Mouse (Mus musculus) forebrain, embryonic 11.5 days (tissue): ENCODE results near the gene Atad2b. TPM values are rescaled to one million over a fixed set of nuclear protein-coding genes. Genes with fewer than 3 reads are reported as not detected.
"Not testable (repeated sequence)": the region's sequence is repeated elsewhere in the genome, so short reads cannot be mapped to it uniquely, and the experiment has no call there.

Experiments
- ATAC-seq: fragments of 200-750 bp; cut with Nextera tagmentation; replicated peaks from 2 replicates; pipeline ENCODE4 v1.8.0; 2017; ENCODE audit warnings: moderate TSS enrichment; ENCODE audit not compliant: low FRiP score
- DNase-seq: peaks from one replicate; pipeline ENCODE4 v3.0.0-alpha.2; 2017; ENCODE audit warnings: low spot score
- H3K27ac ChIP-seq: fragments of 300-500 bp; sonication (generic); 2 replicates; pipeline ENCODE4 v1.5.1; 2014; ENCODE audit warnings: low read depth, low read length
- H3K27me3 ChIP-seq: fragments of 300-500 bp; sonication (generic); 2 replicates; pipeline ENCODE4 v1.6.1; 2014; ENCODE audit warnings: mild to moderate bottlenecking, low read length, mixed read lengths; ENCODE audit not compliant: control insufficient read depth, insufficient read depth
- H3K36me3 ChIP-seq: fragments of 300-500 bp; sonication (generic); 2 replicates; pipeline ENCODE4 v1.6.1; 2014; ENCODE audit warnings: mild to moderate bottlenecking, low read length, moderate library complexity, mixed read lengths; ENCODE audit not compliant: control insufficient read depth, insufficient read depth
- H3K4me1 ChIP-seq: fragments of 300-500 bp; sonication (generic); replicated peaks from 2 replicates; pipeline ENCODE4 v1.6.1; 2014; ENCODE audit warnings: low read length, mixed read lengths; ENCODE audit not compliant: control insufficient read depth, insufficient read depth
- H3K4me2 ChIP-seq: fragments of 300-500 bp; sonication (generic); 2 replicates; pipeline ENCODE4 v1.6.1; 2014; ENCODE audit warnings: low read depth, mild to moderate bottlenecking, low read length, moderate library complexity, mixed read lengths; ENCODE audit not compliant: severe bottlenecking
- H3K4me3 ChIP-seq: fragments of 300-500 bp; sonication (generic); 2 replicates; pipeline ENCODE4 v1.5.1; 2014; ENCODE audit warnings: low read depth, low read length
- H3K9ac ChIP-seq: fragments of 300-500 bp; sonication (generic); 2 replicates; pipeline ENCODE4 v1.6.1; 2014; ENCODE audit warnings: low read length
- H3K9me3 ChIP-seq: fragments of 300-500 bp; sonication (generic); 2 replicates; pipeline ENCODE4 v1.6.1; 2016; ENCODE audit warnings: low read length, mixed read lengths; ENCODE audit not compliant: control insufficient read depth
- WGBS: fragments of 180-500 bp; shearing (Covaris S2); extraction: QIAGEN DNeasy Blood & Tissue Kit; methylation state at CpG from one replicate; pipeline ENCODE4 v1.1.7; 2014; 5-methylcytosine and 5-hydroxymethylcytosine counted together
- polyA plus RNA-seq: library from polyadenylated mRNA; unstranded; fragments of >200 nt; fragmentation: Nextera tagmentation; extraction: Ambion mirVana; gene quantifications from 2 replicates; pipeline ENCODE4 v1.2.1, GENCODE M21; 2014

The Atad2b gene
- polyA plus RNA-seq, 1 experiment from 2014 or later, result 22.8 TPM

GRCm38 (mm10) chr12:4878296-4878783, 38.8 kb upstream of the Atad2b start:
- H3K27ac ChIP-seq, result no peak overlapping the region
- H3K36me3 ChIP-seq, result no peaks in the 10 kb centered on the region; the same call in none of the 2 replicates
- H3K27me3 ChIP-seq, result peaks cover 2% of the 10 kb centered on the region; the same call in 1 of the 2 replicates
- no peak overlapping the region for H3K9ac ChIP-seq
- no peak overlapping the region for H3K4me2 ChIP-seq
- H3K4me1 ChIP-seq, result peaks cover 6% of the 10 kb centered on the region; the same call in 1 of the 2 replicates
- H3K4me3 ChIP-seq, result no peak overlapping the region
- DNase-seq (no peak), ATAC-seq (no peak)
- 76% methylated on average over 9 of the region's 9 CpGs for WGBS
- no peaks in the 10 kb centered on the region for H3K9me3 ChIP-seq

GRCm38 (mm10) chr12:4879048-4879447, 38.1 kb upstream of the Atad2b start:
- 95% methylated on average over 5 of the region's 5 CpGs for WGBS
- Histone ChIP-seq H3K27me3 (no peaks in the 10 kb centered on the region), H3K36me3 (no peaks in the 10 kb centered on the region; the same call in none of the 2 replicates)

GRCm38 (mm10) chr12:4882086-4882485, 35.1 kb upstream of the Atad2b start:
- DNase-seq, result no peak

More at GRCm38 (mm10) chr12:4879048-4879447, 38.1 kb upstream of the Atad2b start:
- Histone ChIP-seq H3K4me2 (no peak overlapping the region), H3K9me3 (no peaks in the 10 kb centered on the region), H3K4me1 (peaks cover 5% of the 10 kb centered on the region; the same call in 1 of the 2 replicates), H3K9ac (no peak overlapping the region), H3K4me3 (no peak overlapping the region), H3K27ac (no peak overlapping the region)
- DNase-seq (no peak), ATAC-seq (no peak)

GRCm38 (mm10) chr12:4885062-4885461, 32.1 kb upstream of the Atad2b start:
- Histone ChIP-seq H3K9me3 (no peaks in the 10 kb centered on the region), H3K27me3 (no peaks in the 10 kb centered on the region), H3K27ac (no peak overlapping the region), H3K9ac (no peak overlapping the region), H3K36me3 (no peaks in the 10 kb centered on the region; the same call in none of the 2 replicates), H3K4me3 (no peak overlapping the region), H3K4me2 (no peak overlapping the region), H3K4me1 (no peaks in the 10 kb centered on the region)
- ATAC-seq (no peak), DNase-seq (no peak)
- 92% methylated on average over 1 of the region's 1 CpGs for WGBS

More at GRCm38 (mm10) chr12:4882086-4882485, 35.1 kb upstream of the Atad2b start:
- H3K36me3 ChIP-seq, result no peaks in the 10 kb centered on the region; the same call in none of the 2 replicates
- WGBS, result 92% methylated on average over 2 of the region's 2 CpGs
- no peak for ATAC-seq
- H3K4me2 ChIP-seq, result no peak overlapping the region
- H3K4me3 ChIP-seq, result no peak overlapping the region
- no peak overlapping the region for H3K9ac ChIP-seq
- H3K27ac ChIP-seq, result no peak overlapping the region
- H3K27me3 ChIP-seq, result no peaks in the 10 kb centered on the region
- no peaks in the 10 kb centered on the region for H3K4me1 ChIP-seq
- no peaks in the 10 kb centered on the region for H3K9me3 ChIP-seq

- H3K27me3 ChIP-seq, H3K4me1 ChIP-seq, H3K4me2 ChIP-seq, ATAC-seq, H3K27ac ChIP-seq, H3K36me3 ChIP-seq, H3K9ac ChIP-seq, H3K4me3 ChIP-seq, H3K9me3 ChIP-seq, DNase-seq: not testable (repeated sequence)
- WGBS, result 94% methylated on average over 4 of the region's 4 CpGs
Measured at GRCm38 (mm10) chr12:4886581-4886980, 30.6 kb upstream of the Atad2b start.

- Histone ChIP-seq H3K4me1 (no peaks in the 10 kb centered on the region), H3K36me3 (no peaks in the 10 kb centered on the region; the same call in 1 of the 2 replicates), H3K27me3 (no peaks in the 10 kb centered on the region), H3K9me3 (no peaks in the 10 kb centered on the region), H3K4me2 (no peak overlapping the region), H3K27ac (no peak overlapping the region), H3K4me3 (no peak overlapping the region), H3K9ac (no peak overlapping the region)
- DNase-seq, result no peak
- no peak for ATAC-seq
Measured at GRCm38 (mm10) chr12:4888739-4889138, 28.4 kb upstream of the Atad2b start.

- WGBS, result 93% methylated on average over 2 of the region's 2 CpGs
- no peak overlapping the region for H3K4me2 ChIP-seq
- DNase-seq (no peak), ATAC-seq (no peak)
- H3K27me3 ChIP-seq, result no peaks in the 10 kb centered on the region
- H3K9me3 ChIP-seq, result no peaks in the 10 kb centered on the region
- H3K4me1 ChIP-seq, result no peaks in the 10 kb centered on the region
- no peaks in the 10 kb centered on the region; the same call in 1 of the 2 replicates for H3K36me3 ChIP-seq
- H3K9ac ChIP-seq, result no peak overlapping the region
- H3K27ac ChIP-seq, result no peak overlapping the region
- H3K4me3 ChIP-seq, result no peak overlapping the region
Measured at GRCm38 (mm10) chr12:4889251-4889650, 27.9 kb upstream of the Atad2b start.

GRCm38 (mm10) chr12:4889891-4890290, 27.3 kb upstream of the Atad2b start:
- H3K27ac ChIP-seq, result no peak overlapping the region
- no peak for DNase-seq
- H3K27me3 ChIP-seq, result no peaks in the 10 kb centered on the region
- H3K9ac ChIP-seq, result no peak overlapping the region
- no peaks in the 10 kb centered on the region for H3K9me3 ChIP-seq
- no peak overlapping the region for H3K4me3 ChIP-seq
- H3K4me2 ChIP-seq, result no peak overlapping the region
- H3K4me1 ChIP-seq, result no peaks in the 10 kb centered on the region
- no peaks in the 10 kb centered on the region; the same call in 1 of the 2 replicates for H3K36me3 ChIP-seq
- no peak for ATAC-seq
- 98% methylated on average over 1 of the region's 1 CpGs for WGBS

- no peaks in the 10 kb centered on the region; the same call in 1 of the 2 replicates for H3K36me3 ChIP-seq
- H3K9me3 ChIP-seq, result no peaks in the 10 kb centered on the region
- H3K27me3 ChIP-seq, result no peaks in the 10 kb centered on the region
- WGBS, result 89% methylated on average over 5 of the region's 5 CpGs
- H3K9ac ChIP-seq, result no peak overlapping the region
- DNase-seq, result no peak
- no peak for ATAC-seq
- H3K4me1 ChIP-seq, result no peaks in the 10 kb centered on the region
- H3K4me3 ChIP-seq, result no peak overlapping the region
- H3K27ac ChIP-seq, result no peak overlapping the region
- no peak overlapping the region for H3K4me2 ChIP-seq
Measured at GRCm38 (mm10) chr12:4898024-4898423, 19.1 kb upstream of the Atad2b start.
